Mouse (Mus musculus): Measurements from ENCODE around the gene Rasgrf2.

GRCm38 (mm10) chr13:91890031-91890619 lies 241.3 kb downstream of the Rasgrf2 start:
- TF ChIP-seq CTCF (IDR thresholded peaks at IDR 0.05; ENCODE audit: insufficient read depth, low read depth, low read length), result no peak
- no peak for TF ChIP-seq POLR2A (IDR thresholded peaks at IDR 0.05; ENCODE audit: insufficient read depth, low read depth, low read length)
